Mouse (Mus musculus): ENCODE data around the gene Olfr1346. TPM values are rescaled to one million over a fixed set of nuclear protein-coding genes. Genes with fewer than 3 reads are reported as not detected.

Gene Olfr1346
- polyA plus RNA-seq, 1 experiment from 2014 or later, result not detected

DNA sequence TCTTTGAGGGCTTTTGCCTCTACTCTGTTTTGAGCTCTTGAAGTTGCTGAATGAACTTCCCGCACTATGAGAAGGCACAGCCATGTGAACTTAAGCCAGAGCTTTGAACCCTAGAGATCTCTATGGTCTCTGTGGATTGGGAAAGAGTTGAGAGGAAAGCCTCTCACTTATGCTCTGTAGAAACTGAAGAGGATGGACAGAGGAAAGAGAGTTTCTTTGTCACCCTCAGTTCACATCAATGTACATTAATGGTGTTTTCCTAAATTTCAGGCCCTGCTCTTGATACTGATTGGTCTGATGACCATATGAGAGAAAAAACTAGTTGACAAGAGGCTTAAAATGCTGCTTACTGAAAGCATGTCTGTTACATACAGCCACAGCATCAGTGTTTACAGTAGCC lies 41.7 kb downstream of the Olfr1346 start, which contains the start of gene Olfr1348:
Olfr1348 (minus strand) TSS at position 101 of the 400 bp plus-strand sequence.
- Histone ChIP-seq H3K9me3 (no peaks in the 10 kb centered on the region; the same call in 1 of the 2 replicates), H3K36me3 (no peaks in the 10 kb centered on the region), H3K4me1 (replicated peaks) (no peaks in the 10 kb centered on the region), H3K4me3 (replicated peaks) (no peak within 1 kb of the TSS), H3K9ac (replicated peaks) (no peak within 1 kb of the TSS), H3K27me3 (no peaks in the 10 kb centered on the region), H3K27ac (no peak within 1 kb of the TSS), H3K4me2 (no peak within 1 kb of the TSS)
- WGBS, result 93% methylated on average over 1 of the region's 1 CpGs
- no peak for ATAC-seq (ENCODE audit: insufficient number of reproducible peaks, insufficient read depth, low FRiP score, low TSS enrichment, low read depth)

DNA sequence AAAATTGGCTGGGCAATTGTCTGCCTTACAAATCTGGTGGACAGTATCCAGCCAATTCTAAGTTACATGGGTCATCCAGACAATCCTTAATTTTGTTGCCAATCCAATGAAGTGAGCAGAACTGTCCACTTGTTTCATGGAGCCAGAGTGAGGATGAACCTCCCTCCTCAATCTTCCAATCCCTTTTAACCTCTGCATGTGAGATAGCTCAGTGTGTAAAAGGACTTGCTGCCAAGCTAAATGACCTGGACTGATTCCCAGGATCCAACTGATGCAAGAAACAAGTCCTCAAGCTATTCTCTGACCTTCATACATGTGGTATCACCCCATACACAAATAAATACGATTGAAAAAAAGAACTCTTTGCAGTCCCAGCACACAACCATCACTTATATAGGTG lies 54.8 kb downstream of the Olfr1346 start:
- Histone ChIP-seq H3K27ac (no peak overlapping the region), H3K9ac (replicated peaks) (no peak overlapping the region), H3K4me3 (replicated peaks) (no peak overlapping the region), H3K36me3 (no peaks in the 10 kb centered on the region), H3K4me1 (replicated peaks) (no peaks in the 10 kb centered on the region), H3K9me3 (peaks cover 20% of the 10 kb centered on the region), H3K4me2 (no peak overlapping the region), H3K27me3 (no peaks in the 10 kb centered on the region)
- ATAC-seq (ENCODE audit: insufficient number of reproducible peaks, insufficient read depth, low FRiP score, low TSS enrichment, low read depth), result no peak
- WGBS, result 32% methylated on average over 1 of the region's 1 CpGs

DNA sequence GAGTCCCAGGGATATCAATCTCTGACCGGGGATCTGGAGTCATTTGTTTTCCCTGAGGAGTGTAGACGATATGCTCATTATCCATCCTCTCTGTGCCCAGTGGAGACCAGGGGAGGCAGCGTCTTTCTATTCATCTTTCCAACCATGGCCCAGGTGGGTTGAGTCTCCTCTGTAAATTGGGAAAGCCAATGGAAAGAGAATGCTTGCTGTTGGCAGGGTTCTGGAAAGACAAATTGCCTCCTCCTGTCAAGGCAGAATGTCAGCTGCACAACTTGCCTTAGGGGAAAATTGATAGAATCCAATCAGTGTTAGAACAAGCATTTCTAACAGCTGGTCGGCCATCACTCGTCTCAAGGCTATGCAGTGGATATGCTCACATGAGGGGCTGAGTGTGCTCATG lies 55.9 kb downstream of the Olfr1346 start, which contains the start of gene Olfr1349:
Olfr1349 (minus strand) TSS at position 101 of the 400 bp plus-strand sequence.
- H3K4me1 ChIP-seq (replicated peaks), result no peaks in the 10 kb centered on the region
- peaks cover 17% of the 10 kb centered on the region; the same call in 1 of the 2 replicates for H3K9me3 ChIP-seq
- WGBS, result 87% methylated on average over 5 of the region's 5 CpGs
- no peaks in the 10 kb centered on the region for H3K36me3 ChIP-seq
- H3K27ac ChIP-seq, result no peak within 1 kb of the TSS
- no peak for ATAC-seq (ENCODE audit: insufficient number of reproducible peaks, insufficient read depth, low FRiP score, low TSS enrichment, low read depth)
- H3K27me3 ChIP-seq, result no peaks in the 10 kb centered on the region
- H3K4me2 ChIP-seq, result no peak within 1 kb of the TSS
- H3K4me3 ChIP-seq (replicated peaks), result no peak within 1 kb of the TSS
- H3K9ac ChIP-seq (replicated peaks), result no peak within 1 kb of the TSS

DNA sequence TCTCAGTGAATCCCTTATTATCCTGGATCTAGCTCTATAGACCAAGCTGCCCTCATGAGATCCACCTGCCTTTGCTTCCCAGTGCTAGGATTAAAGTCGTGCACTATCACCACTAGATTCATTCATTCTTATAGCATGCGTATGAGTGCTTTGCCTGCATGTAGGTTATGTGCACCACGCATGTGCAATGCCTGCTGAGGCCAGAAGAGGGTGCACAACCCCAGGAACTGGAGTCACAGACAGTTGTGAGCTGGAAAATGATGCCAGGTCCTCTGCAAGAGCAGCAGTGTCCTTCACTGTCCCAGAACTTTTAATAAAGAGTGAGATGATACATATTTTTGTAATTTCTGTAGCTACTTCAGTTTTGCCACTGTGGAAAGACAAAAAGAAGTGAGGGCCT lies 58.1 kb downstream of the Olfr1346 start:
- WGBS, result 60% methylated on average over 3 of the region's 3 CpGs
- no peak overlapping the region for H3K4me3 ChIP-seq (replicated peaks)
- no peaks in the 10 kb centered on the region for H3K36me3 ChIP-seq
- H3K4me2 ChIP-seq, result no peak overlapping the region
- H3K9ac ChIP-seq (replicated peaks), result no peak overlapping the region
- peaks cover 14% of the 10 kb centered on the region; the same call in 1 of the 2 replicates for H3K9me3 ChIP-seq
- no peak for ATAC-seq (ENCODE audit: insufficient number of reproducible peaks, insufficient read depth, low FRiP score, low TSS enrichment, low read depth)
- H3K27me3 ChIP-seq, result no peaks in the 10 kb centered on the region
- H3K4me1 ChIP-seq (replicated peaks), result no peaks in the 10 kb centered on the region
- H3K27ac ChIP-seq, result no peak overlapping the region

- Histone ChIP-seq H3K4me3 (replicated peaks) (no peak overlapping the region), H3K9ac (replicated peaks) (no peak overlapping the region), H3K27me3 (no peaks in the 10 kb centered on the region), H3K36me3 (no peaks in the 10 kb centered on the region), H3K4me2 (no peak overlapping the region), H3K4me1 (replicated peaks) (no peaks in the 10 kb centered on the region), H3K27ac (no peak overlapping the region), H3K9me3 (peaks cover 10% of the 10 kb centered on the region; the same call in 1 of the 2 replicates)
- WGBS, result 65% methylated on average over 5 of the region's 5 CpGs
- ATAC-seq (ENCODE audit: insufficient number of reproducible peaks, insufficient read depth, low FRiP score, low TSS enrichment, low read depth), result no peak
These were observed 59.2 kb downstream of the Olfr1346 start for GRCm38 (mm10) chr7:6526141-6526540.

Other genes with a start within 250 kb of the Olfr1346 start
- gene Zscan5b, start 244.8 kb upstream of the Olfr1346 start, polyA plus RNA-seq (2016; fragmentation: Nextera tagmentation; extraction: Ambion mirVana), result not detected in 2 replicates
- not detected in 2 replicates for gene Epp13, start 214.4 kb upstream of the Olfr1346 start, polyA plus RNA-seq (2016; fragmentation: Nextera tagmentation; extraction: Ambion mirVana)
- 8.3 and 8.8 TPM in 2 replicates for gene Zfp667, start 180.5 kb upstream of the Olfr1346 start, polyA plus RNA-seq (2016; fragmentation: Nextera tagmentation; extraction: Ambion mirVana)
- gene Zfp583, start 135.8 kb upstream of the Olfr1346 start, polyA plus RNA-seq (2016; fragmentation: Nextera tagmentation; extraction: Ambion mirVana), result 8.2 and 8.8 TPM in 2 replicates
- 3.5 and 4.1 TPM in 2 replicates for gene Gm3854, start 123.3 kb upstream of the Olfr1346 start, polyA plus RNA-seq (2016; fragmentation: Nextera tagmentation; extraction: Ambion mirVana)
- gene Zfp78, start 103.8 kb upstream of the Olfr1346 start, polyA plus RNA-seq (2016; fragmentation: Nextera tagmentation; extraction: Ambion mirVana), result 1.8 and 2.1 TPM in 2 replicates
- 11.1 and 12.3 TPM in 2 replicates for gene Zfp28, start 83.8 kb upstream of the Olfr1346 start, polyA plus RNA-seq (2016; fragmentation: Nextera tagmentation; extraction: Ambion mirVana)
- gene Smim17, start 68.4 kb upstream of the Olfr1346 start, polyA plus RNA-seq (2016; fragmentation: Nextera tagmentation; extraction: Ambion mirVana), result 0.26 and 0.35 TPM in 2 replicates
- gene Gm20715, start 56.8 kb upstream of the Olfr1346 start, polyA plus RNA-seq (2016; fragmentation: Nextera tagmentation; extraction: Ambion mirVana), result not detected in 2 replicates
- gene Olfr1344, start 28.4 kb upstream of the Olfr1346 start, polyA plus RNA-seq (2016; fragmentation: Nextera tagmentation; extraction: Ambion mirVana), result not detected in 2 replicates
- not detected in 2 replicates for gene Olfr1336, start 10.9 kb upstream of the Olfr1346 start, polyA plus RNA-seq (2016; fragmentation: Nextera tagmentation; extraction: Ambion mirVana)
- gene Olfr5, start 19.8 kb downstream of the Olfr1346 start, polyA plus RNA-seq (2016; fragmentation: Nextera tagmentation; extraction: Ambion mirVana), result not detected in 2 replicates
- not detected in 2 replicates for gene Olfr1347, start 32.7 kb downstream of the Olfr1346 start, polyA plus RNA-seq (2016; fragmentation: Nextera tagmentation; extraction: Ambion mirVana)
- gene Olfr1348, start 41.6 kb downstream of the Olfr1346 start, polyA plus RNA-seq (2016; fragmentation: Nextera tagmentation; extraction: Ambion mirVana), result not detected in 2 replicates
- not detected in 2 replicates for gene Olfr1349, start 55.8 kb downstream of the Olfr1346 start, polyA plus RNA-seq (2016; fragmentation: Nextera tagmentation; extraction: Ambion mirVana)
- not detected in 2 replicates for gene Olfr1350, start 97.7 kb downstream of the Olfr1346 start, polyA plus RNA-seq (2016; fragmentation: Nextera tagmentation; extraction: Ambion mirVana)
- gene Zim1, start 229.3 kb downstream of the Olfr1346 start, polyA plus RNA-seq (2016; fragmentation: Nextera tagmentation; extraction: Ambion mirVana), result 2.8 and 3.8 TPM in 2 replicates